ENCODE assay signal across 11 mouse cellular contexts in genomic region chr3:81483363-81483762, GRCm38 (mm10).
DNase-seq lines count a peak whose midpoint lies in the region; ATAC-seq and TF ChIP-seq lines count a peak whose summit lies in the region.
"Had no signal": no experiment of that assay in that cellular context is flagged by ENCODE, and none has a peak within 500 bp of the region (broad histone marks: within the 10 kb centered on the region; RNA-seq: fewer than 3 reads in every experiment).

No protein-coding gene starts in this region.

- no peaks in the 10 kb centered on the region for H3K27me3 ChIP-seq in forebrain, embryonic 13.5 days
- no peaks in the 10 kb centered on the region for H3K27me3 ChIP-seq in forebrain, embryonic 16.5 days (replicated peaks; ENCODE audit: control insufficient read depth, insufficient read depth, low read length)
- H3K27me3 ChIP-seq in liver, postnatal 0 days (ENCODE audit: insufficient read depth, low read length): no peaks in the 10 kb centered on the region
- H3K27me3 ChIP-seq in liver, embryonic 12.5 days (replicated peaks): no peaks in the 10 kb centered on the region

- WGBS in forebrain, embryonic 13.5 days: 66% methylated on average over 2 of the region's 2 CpGs
- WGBS in forebrain, embryonic 16.5 days: 62% methylated on average over 2 of the region's 2 CpGs
- 61% methylated on average over 2 of the region's 2 CpGs for WGBS in liver, postnatal 0 days (ENCODE audit: insufficient replicate concordance)
- 48% methylated on average over 2 of the region's 2 CpGs for WGBS in liver, embryonic 12.5 days (ENCODE audit: insufficient replicate concordance)

- peak; percentile 46 for TF ChIP-seq CTCF in liver, postnatal 0 days (IDR thresholded peaks at IDR 0.05; ENCODE audit: low read depth)

- no peak for DNase-seq in liver, postnatal 0 days
- peak; percentile 62 for DNase-seq in adipocyte (ENCODE audit: low spot score)
- DNase-seq in kidney, postnatal 14 days: peak; percentile 20
- no peak for DNase-seq in layer of hippocampus, adult 11-12 months (ENCODE audit: low spot score)
- DNase-seq: lung, adult 2 months; right cerebral cortex, postnatal 4 days; thymus, postnatal 36 days had no signal

- TF ChIP-seq EP300 in liver, postnatal 0 days (IDR thresholded peaks at IDR 0.05; ENCODE audit: low read depth): no peak

- H3K27ac ChIP-seq in forebrain, embryonic 13.5 days: no peak overlapping the region
- H3K27ac ChIP-seq in forebrain, embryonic 16.5 days (ENCODE audit: low read length): no peak overlapping the region
- no peak overlapping the region for H3K27ac ChIP-seq in liver, postnatal 0 days (ENCODE audit: low read depth)
- no peak overlapping the region for H3K27ac ChIP-seq in liver, embryonic 12.5 days

- no peak overlapping the region for H3K4me3 ChIP-seq in forebrain, embryonic 13.5 days
- no peak overlapping the region for H3K4me3 ChIP-seq in forebrain, embryonic 16.5 days (replicated peaks; ENCODE audit: low read length)
- H3K4me3 ChIP-seq in liver, postnatal 0 days (ENCODE audit: low read depth, low read length): no peak overlapping the region
- H3K4me3 ChIP-seq in liver, embryonic 12.5 days: no peak overlapping the region

- no peaks in the 10 kb centered on the region for H3K36me3 ChIP-seq in forebrain, embryonic 13.5 days (ENCODE audit: poor library complexity, severe bottlenecking)
- H3K36me3 ChIP-seq in forebrain, embryonic 16.5 days (ENCODE audit: control insufficient read depth, insufficient read depth): no peaks in the 10 kb centered on the region
- no peaks in the 10 kb centered on the region for H3K36me3 ChIP-seq in liver, postnatal 0 days (replicated peaks; ENCODE audit: insufficient read depth, low read length)
- no peaks in the 10 kb centered on the region for H3K36me3 ChIP-seq in liver, embryonic 12.5 days

- H3K4me1 ChIP-seq in forebrain, embryonic 13.5 days: no peaks in the 10 kb centered on the region
- H3K4me1 ChIP-seq in forebrain, embryonic 16.5 days (replicated peaks; ENCODE audit: control insufficient read depth, insufficient read depth, low read length): no peaks in the 10 kb centered on the region
- H3K4me1 ChIP-seq in liver, postnatal 0 days (ENCODE audit: insufficient read depth): no peaks in the 10 kb centered on the region
- H3K4me1 ChIP-seq in liver, embryonic 12.5 days: no peaks in the 10 kb centered on the region

- H3K9ac ChIP-seq in forebrain, embryonic 13.5 days: no peak overlapping the region
- no peak overlapping the region for H3K9ac ChIP-seq in forebrain, embryonic 16.5 days (replicated peaks; ENCODE audit: low read depth, low read length)
- H3K9ac ChIP-seq in liver, postnatal 0 days (replicated peaks): no peak overlapping the region
- no peak overlapping the region for H3K9ac ChIP-seq in liver, embryonic 12.5 days

- no peak overlapping the region for H3K4me2 ChIP-seq in forebrain, embryonic 13.5 days
- H3K4me2 ChIP-seq in forebrain, embryonic 16.5 days (ENCODE audit: low read length): no peak overlapping the region
- H3K4me2 ChIP-seq in liver, postnatal 0 days (ENCODE audit: low read depth, low read length): no peak overlapping the region
- no peak overlapping the region for H3K4me2 ChIP-seq in liver, embryonic 12.5 days

- no peaks in the 10 kb centered on the region for H3K9me3 ChIP-seq in forebrain, embryonic 13.5 days (replicated peaks)
- H3K9me3 ChIP-seq in forebrain, embryonic 16.5 days (ENCODE audit: control insufficient read depth, low read length): no peaks in the 10 kb centered on the region
- no peaks in the 10 kb centered on the region for H3K9me3 ChIP-seq in liver, postnatal 0 days (ENCODE audit: low read length)
- H3K9me3 ChIP-seq in liver, embryonic 12.5 days (replicated peaks): no peaks in the 10 kb centered on the region

- 0 out of 2 replicates have a peak, but pooled peaks have one; percentile 58 for ATAC-seq in forebrain, embryonic 13.5 days
- no peak for ATAC-seq in forebrain, embryonic 16.5 days
- no peak for ATAC-seq in liver, postnatal 0 days
- no peak for ATAC-seq in liver, embryonic 12.5 days
- no peak for ATAC-seq in erythroid progenitor cell, adult 5-6 weeks (replicated peaks; ENCODE audit: low FRiP score, poor library complexity, severe bottlenecking)

Comparison
In these comparisons a context has a peak if more than half of its experiments do, and no peak if none do; other contexts are left out.
1. DNase-seq: peak in adipocyte (single experiment) and kidney, postnatal 14 days (single experiment); none in liver, postnatal 0 days (single experiment) and layer of hippocampus, adult 11-12 months (single experiment).